Mouse (Mus musculus): Measurements from ENCODE around the gene Hist1h2bf. TPM values are rescaled to one million over a fixed set of nuclear protein-coding genes. Genes with fewer than 3 reads are reported as not detected.

Hist1h2bf gene
- polyA plus RNA-seq, 1 experiment from 2014 or later: 0.73 TPM

Other genes with a start within 250 kb of the Hist1h2bf start
- gene Zfp322a, start 205.0 kb downstream of the Hist1h2bf start, polyA plus RNA-seq (2021; fragmentation: Nextera tagmentation): 11.4 and 15.5 TPM in 2 replicates
- 7.6 and 8.6 TPM in 2 replicates for gene Abt1, start 150.3 kb downstream of the Hist1h2bf start, polyA plus RNA-seq (2021; fragmentation: Nextera tagmentation)
- gene Btn1a1, start 108.3 kb downstream of the Hist1h2bf start, polyA plus RNA-seq (2021; fragmentation: Nextera tagmentation): 0.03 TPM in 1 of 2 replicates, not detected in the other
- 0.49 and 0.70 TPM in 2 replicates for gene Btn2a2, start 85.3 kb downstream of the Hist1h2bf start, polyA plus RNA-seq (2021; fragmentation: Nextera tagmentation)
- gene Hist1h4h, start 43.1 kb downstream of the Hist1h2bf start, polyA plus RNA-seq (2021; fragmentation: Nextera tagmentation): 37.4 and 58.8 TPM in 2 replicates
- 0.54 TPM in 1 of 2 replicates, not detected in the other for gene Hist1h2af, start 40.3 kb downstream of the Hist1h2bf start, polyA plus RNA-seq (2021; fragmentation: Nextera tagmentation)
- not detected in 2 replicates for gene Hist1h3g, start 38.8 kb downstream of the Hist1h2bf start, polyA plus RNA-seq (2021; fragmentation: Nextera tagmentation)
- 0.20 and 0.25 TPM in 2 replicates for gene Hist1h2bh, start 30.8 kb downstream of the Hist1h2bf start, polyA plus RNA-seq (2021; fragmentation: Nextera tagmentation)
- gene Hist1h3f, start 30.1 kb downstream of the Hist1h2bf start, polyA plus RNA-seq (2021; fragmentation: Nextera tagmentation): 0.13 and 0.29 TPM in 2 replicates
- not detected in 2 replicates for gene Hist1h4f, start 22.5 kb downstream of the Hist1h2bf start, polyA plus RNA-seq (2021; fragmentation: Nextera tagmentation)
- gene Hist1h1d, start 20.9 kb downstream of the Hist1h2bf start, polyA plus RNA-seq (2021; fragmentation: Nextera tagmentation): 0.02 and 0.05 TPM in 2 replicates
- 0.88 and 1.3 TPM in 2 replicates for gene Hist1h3e, start 11.8 kb downstream of the Hist1h2bf start, polyA plus RNA-seq (2021; fragmentation: Nextera tagmentation)
- 4.0 and 7.7 TPM in 2 replicates for gene Hist1h2ae, start 3.0 kb downstream of the Hist1h2bf start, polyA plus RNA-seq (2021; fragmentation: Nextera tagmentation)
- 1.3 and 2.6 TPM in 2 replicates for gene Hist1h2bg, start 2.8 kb downstream of the Hist1h2bf start, polyA plus RNA-seq (2021; fragmentation: Nextera tagmentation)
- gene Hist1h2ad, start 185 bp upstream of the Hist1h2bf start, polyA plus RNA-seq (2021; fragmentation: Nextera tagmentation): 0.59 TPM in 1 of 2 replicates, not detected in the other
- 0.18 and 0.33 TPM in 2 replicates for gene Hist1h3d, start 1.6 kb upstream of the Hist1h2bf start, polyA plus RNA-seq (2021; fragmentation: Nextera tagmentation)
- 6.4 and 8.7 TPM in 2 replicates for gene Hist1h4d, start 7.4 kb upstream of the Hist1h2bf start, polyA plus RNA-seq (2021; fragmentation: Nextera tagmentation)
- gene Hist1h2be, start 46.9 kb upstream of the Hist1h2bf start, polyA plus RNA-seq (2021; fragmentation: Nextera tagmentation): 3.2 TPM in 2 replicates
- gene Hist1h1e, start 48.4 kb upstream of the Hist1h2bf start, polyA plus RNA-seq (2021; fragmentation: Nextera tagmentation): 7.8 and 10.6 TPM in 2 replicates
- 0.88 and 1.6 TPM in 2 replicates for gene Hist1h2ac, start 109.8 kb upstream of the Hist1h2bf start, polyA plus RNA-seq (2021; fragmentation: Nextera tagmentation)
- gene Hist1h2bc, start 110.0 kb upstream of the Hist1h2bf start, polyA plus RNA-seq (2021; fragmentation: Nextera tagmentation): 101 and 115 TPM in 2 replicates
- gene Hist1h1t, start 121.6 kb upstream of the Hist1h2bf start, polyA plus RNA-seq (2021; fragmentation: Nextera tagmentation): not detected in 2 replicates
- 2.1 and 4.0 TPM in 2 replicates for gene Hist1h4c, start 124.3 kb upstream of the Hist1h2bf start, polyA plus RNA-seq (2021; fragmentation: Nextera tagmentation)
- 3.9 and 4.3 TPM in 2 replicates for gene Hfe, start 136.7 kb upstream of the Hist1h2bf start, polyA plus RNA-seq (2021; fragmentation: Nextera tagmentation)
- gene Hist1h1c, start 164.6 kb upstream of the Hist1h2bf start, polyA plus RNA-seq (2021; fragmentation: Nextera tagmentation): 7.4 and 7.6 TPM in 2 replicates
- 0.53 TPM in 1 of 2 replicates, not detected in the other for gene Hist1h3c, start 171.4 kb upstream of the Hist1h2bf start, polyA plus RNA-seq (2021; fragmentation: Nextera tagmentation)
- 0.45 TPM in 1 of 2 replicates, not detected in the other for gene Hist1h2bb, start 172.5 kb upstream of the Hist1h2bf start, polyA plus RNA-seq (2021; fragmentation: Nextera tagmentation)
- gene Hist1h2ab, start 176.9 kb upstream of the Hist1h2bf start, polyA plus RNA-seq (2021; fragmentation: Nextera tagmentation): 2.6 and 2.8 TPM in 2 replicates
- 0.40 TPM in 1 of 2 replicates, not detected in the other for gene Hist1h3b, start 178.1 kb upstream of the Hist1h2bf start, polyA plus RNA-seq (2021; fragmentation: Nextera tagmentation)
- gene Hist1h4b, start 182.8 kb upstream of the Hist1h2bf start, polyA plus RNA-seq (2021; fragmentation: Nextera tagmentation): not detected in 2 replicates
- gene Hist1h4a, start 187.0 kb upstream of the Hist1h2bf start, polyA plus RNA-seq (2021; fragmentation: Nextera tagmentation): 0.47 TPM in 1 of 2 replicates, not detected in the other
- gene Hist1h3a, start 188.2 kb upstream of the Hist1h2bf start, polyA plus RNA-seq (2021; fragmentation: Nextera tagmentation): not detected in 2 replicates
- not detected in 2 replicates for gene Hist1h1a, start 189.5 kb upstream of the Hist1h2bf start, polyA plus RNA-seq (2021; fragmentation: Nextera tagmentation)
- not detected in 2 replicates for gene Trim38, start 195.7 kb upstream of the Hist1h2bf start, polyA plus RNA-seq (2021; fragmentation: Nextera tagmentation)
- not detected in 2 replicates for gene Slc17a2, start 232.8 kb upstream of the Hist1h2bf start, polyA plus RNA-seq (2021; fragmentation: Nextera tagmentation)

Data from left cerebral cortex, adult 6 months (tissue).